In the genomic region with DNA sequence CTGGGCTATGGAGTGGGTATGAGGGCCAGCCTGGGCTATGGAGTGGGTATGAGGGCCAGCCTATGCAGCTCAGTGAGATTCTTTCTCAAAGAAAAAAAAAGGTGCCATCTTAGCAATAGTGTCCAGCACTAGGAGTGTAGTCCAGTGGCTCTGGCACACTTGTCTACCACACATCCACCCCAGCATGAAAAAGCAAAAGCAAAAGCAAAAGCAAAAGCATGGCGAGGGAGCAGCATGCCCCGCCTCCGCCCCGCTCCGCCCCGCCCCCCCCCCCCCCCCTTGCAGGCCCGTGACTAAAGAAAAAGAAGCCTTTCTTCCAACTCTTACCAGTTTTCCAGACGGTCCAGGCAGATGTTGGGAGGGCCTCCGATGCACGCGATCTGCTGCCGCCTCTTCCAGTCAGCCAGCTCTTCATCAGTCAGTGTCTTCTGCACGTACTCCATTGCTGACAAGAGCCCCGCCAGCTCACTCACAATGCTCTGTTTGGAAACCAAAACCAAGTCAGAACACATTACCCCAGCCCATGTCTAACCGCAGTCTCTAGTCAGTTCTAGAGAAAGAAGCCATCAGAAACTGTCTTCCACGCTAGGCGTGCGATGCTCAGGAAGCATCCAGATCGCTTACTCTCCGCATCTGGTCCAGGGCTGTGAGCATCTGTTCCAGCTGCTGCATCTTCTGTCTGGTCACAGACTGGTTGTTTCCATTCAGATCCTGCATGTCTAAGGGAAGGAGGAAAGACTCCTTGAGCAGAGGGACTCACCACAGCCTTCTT, we compare ENCODE assay signal across 22 mouse cellular contexts. TPM values are rescaled to one million over a fixed set of nuclear protein-coding genes. Genes with fewer than 3 reads are reported as not detected.
DNase-seq lines count a peak whose midpoint lies in the region; ATAC-seq and TF ChIP-seq lines count a peak whose summit lies in the region.
"Had no signal": no experiment of that assay in that cellular context is flagged by ENCODE, and none has a peak within 500 bp of the region (broad histone marks: within the 10 kb centered on the region; RNA-seq: fewer than 3 reads in every experiment).

No protein-coding gene starts in this region.

- 84% methylated on average over 20 of the region's 20 CpGs for WGBS in spleen, adult 2 months
- 74% methylated on average over 14 of the region's 20 CpGs for WGBS in stomach, postnatal 0 days

- TF ChIP-seq POLR2A in spleen, adult 2 months (IDR thresholded peaks at IDR 0.05; ENCODE audit: low read depth, low read length), result no peak

- no peak for TF ChIP-seq EP300 in stomach, postnatal 0 days (optimal IDR thresholded peaks at IDR 0.05)

- no peak overlapping the region for H3K4me2 ChIP-seq in stomach, postnatal 0 days (replicated peaks; ENCODE audit: low read depth)
- H3K4me2 ChIP-seq: embryonic facial prominence, embryonic 12.5 days; heart, embryonic 13.5 days; kidney, embryonic 15.5 days; liver, embryonic 12.5 days; lung, embryonic 15.5 days; neural tube, embryonic 12.5 days had no signal

- no peaks in the 10 kb centered on the region for H3K9me3 ChIP-seq in stomach, postnatal 0 days (ENCODE audit: control insufficient read depth, low read length)
- H3K9me3 ChIP-seq: embryonic facial prominence, embryonic 12.5 days; kidney, embryonic 15.5 days; limb, embryonic 10.5 days; liver, embryonic 12.5 days; lung, embryonic 15.5 days had no signal

- H3K4me1 ChIP-seq in spleen, adult 2 months (ENCODE audit: control insufficient read depth, insufficient read depth, insufficient read length), result no peaks in the 10 kb centered on the region
- H3K4me1 ChIP-seq in stomach, postnatal 0 days (replicated peaks; ENCODE audit: control insufficient read depth, insufficient read depth), result no peaks in the 10 kb centered on the region
- H3K4me1 ChIP-seq: embryonic facial prominence, embryonic 12.5 days; forebrain, embryonic 10.5 days; heart, embryonic 13.5 days; hindbrain, embryonic 10.5 days; kidney, embryonic 15.5 days; limb, embryonic 10.5 days; lung, embryonic 15.5 days; neural tube, embryonic 12.5 days had no signal

- 0 out of 2 replicates have a peak overlapping the region, but pooled peaks have one; percentile 3 for H3K27ac ChIP-seq in spleen, adult 2 months (ENCODE audit: insufficient read depth, low read length)
- no peak overlapping the region for H3K27ac ChIP-seq in stomach, postnatal 0 days (replicated peaks)
- H3K27ac ChIP-seq: embryonic facial prominence, embryonic 12.5 days; forebrain, embryonic 10.5 days; heart, embryonic 13.5 days; hindbrain, embryonic 10.5 days; kidney, embryonic 15.5 days; limb, embryonic 10.5 days; liver, embryonic 12.5 days; lung, embryonic 15.5 days; macrophage; neural tube, embryonic 12.5 days had no signal

- 0 out of 2 replicates have a peak, but pooled peaks have one; percentile 27 for ATAC-seq in stomach, postnatal 0 days (ENCODE audit: low FRiP score, low TSS enrichment)
- ATAC-seq: liver, embryonic 12.5 days had no signal

- H3K36me3 ChIP-seq in spleen, adult 2 months (ENCODE audit: control insufficient read depth, insufficient read depth, low read length), result peaks cover 57% of the 10 kb centered on the region
- H3K36me3 ChIP-seq in stomach, postnatal 0 days (ENCODE audit: control insufficient read depth, insufficient read depth, low read length), result peaks cover 44% of the 10 kb centered on the region

- DNase-seq in spleen, adult 2 months (ENCODE audit: low read depth in 1 of 2, low spot score in 2 of 2), result no peak
- no peak for DNase-seq in spleen, postnatal 10 days (ENCODE audit: low spot score in 2 of 2)
- DNase-seq in ZHBTc4 (ENCODE audit: low read depth, low spot score) (peak; percentile 34), adipocyte (ENCODE audit: low spot score) (no peak)
- peak; percentile 91 for DNase-seq in induced T-regulatory cell, adult 2 months (ENCODE audit: low read depth)
- DNase-seq in stomach, postnatal 0 days (ENCODE audit: low spot score), result no peak
- DNase-seq in urinary bladder, postnatal 25 days (ENCODE audit: low spot score), result no peak
- no peak for DNase-seq in right cerebral cortex, postnatal 10 days (ENCODE audit: low spot score in 2 of 2)
- DNase-seq: cerebellum, postnatal 36 days; layer of hippocampus, postnatal 36 days; right cerebral cortex, postnatal 14 days; thymus, postnatal 4 days had no signal

- no peak overlapping the region for H3K4me3 ChIP-seq in spleen, adult 2 months (ENCODE audit: extremely low read depth, insufficient read depth, insufficient read length)
- no peak overlapping the region for H3K4me3 ChIP-seq in stomach, postnatal 0 days (ENCODE audit: low read depth, low read length)
- H3K4me3 ChIP-seq: embryonic facial prominence, embryonic 12.5 days; forebrain, embryonic 10.5 days; heart, embryonic 13.5 days; hindbrain, embryonic 10.5 days; kidney, embryonic 15.5 days; limb, embryonic 10.5 days; liver, embryonic 12.5 days; lung, embryonic 15.5 days; neural tube, embryonic 12.5 days had no signal

- no peaks in the 10 kb centered on the region for H3K27me3 ChIP-seq in spleen, adult 2 months (ENCODE audit: control insufficient read depth, insufficient read depth, low read length)
- H3K27me3 ChIP-seq in stomach, postnatal 0 days (ENCODE audit: control insufficient read depth, insufficient read depth, low read length), result no peaks in the 10 kb centered on the region
- H3K27me3 ChIP-seq: embryonic facial prominence, embryonic 12.5 days; heart, embryonic 13.5 days; kidney, embryonic 15.5 days; liver, embryonic 12.5 days; lung, embryonic 15.5 days; neural tube, embryonic 12.5 days had no signal

- H3K9ac ChIP-seq in stomach, postnatal 0 days (ENCODE audit: low read length), result no peak overlapping the region
- H3K9ac ChIP-seq: embryonic facial prominence, embryonic 12.5 days; heart, embryonic 13.5 days; kidney, embryonic 15.5 days; liver, embryonic 12.5 days; lung, embryonic 15.5 days; neural tube, embryonic 12.5 days had no signal

- no peak for TF ChIP-seq CTCF in spleen, adult 2 months (IDR thresholded peaks at IDR 0.05; ENCODE audit: extremely low read depth, insufficient read depth, insufficient read length, insufficient replicate concordance)
- no peak for TF ChIP-seq CTCF in stomach, postnatal 0 days (IDR thresholded peaks at IDR 0.05; ENCODE audit: low read depth)

RNA-seq across cellular contexts. Expression of gene Stat3, which starts 34.6 kb away (rescaled TPM):
- polyA plus RNA-seq in spleen, adult 2 months (2012; rRNA removed), result 65.1 and 80.8 TPM in 2 replicates
- polyA plus RNA-seq in stomach, postnatal 0 days (2015; fragmentation: Nextera tagmentation; extraction: Ambion mirVana), result 47.7 and 55.1 TPM in 2 replicates

RNA-seq across cellular contexts. Expression of gene Stat5a, which starts 45.6 kb away (rescaled TPM):
- 24.7 and 35.7 TPM in 2 replicates for polyA plus RNA-seq in spleen, adult 2 months (2012; rRNA removed)
- polyA plus RNA-seq in stomach, postnatal 0 days (2015; fragmentation: Nextera tagmentation; extraction: Ambion mirVana), result 13.0 and 13.5 TPM in 2 replicates

RNA-seq across cellular contexts. Expression of gene Stat5b, which starts 54.2 kb away (rescaled TPM):
- 33.2 and 45.2 TPM in 2 replicates for polyA plus RNA-seq in spleen, adult 2 months (2012; rRNA removed)
- 16.1 and 17.3 TPM in 2 replicates for polyA plus RNA-seq in stomach, postnatal 0 days (2015; fragmentation: Nextera tagmentation; extraction: Ambion mirVana)

Comparison
In these comparisons a context has a peak if more than half of its experiments do, and no peak if none do; other contexts are left out.
1. DNase-seq: peak in ZHBTc4 (single experiment) and induced T-regulatory cell, adult 2 months (single experiment); none in spleen, adult 2 months (0 of 2), spleen, postnatal 10 days (0 of 2), stomach, postnatal 0 days (single experiment), urinary bladder, postnatal 25 days (single experiment), adipocyte (single experiment) and right cerebral cortex, postnatal 10 days (0 of 2).